Mouse (Mus musculus): ENCODE results near the gene Gjc1. TPM values are rescaled to one million over a fixed set of nuclear protein-coding genes. Genes with fewer than 3 reads are reported as not detected.

The Gjc1 gene
- polyA plus RNA-seq, 1 experiment from 2014 or later = 24.9 TPM

- Histone ChIP-seq H3K27ac (ENCODE audit: low read length) (no peak overlapping the region), H3K27me3 (replicated peaks; ENCODE audit: control insufficient read depth, insufficient read depth, low read length) (no peaks in the 10 kb centered on the region), H3K4me3 (ENCODE audit: low read length) (no peak overlapping the region), H3K4me2 (ENCODE audit: low read depth, low read length) (no peak overlapping the region), H3K9ac (ENCODE audit: low read depth, low read length) (no peak overlapping the region), H3K36me3 (ENCODE audit: control insufficient read depth, insufficient read depth, low read length) (no peaks in the 10 kb centered on the region), H3K4me1 (ENCODE audit: control insufficient read depth, insufficient read depth, low read length) (peaks cover 11% of the 10 kb centered on the region), H3K9me3 (ENCODE audit: control insufficient read depth, low read length) (no peaks in the 10 kb centered on the region)
- ATAC-seq = no peak
- 81% methylated on average over 6 of the region's 6 CpGs for WGBS
Observed at GRCm38 (mm10) chr11:102769141-102769540, 50.4 kb downstream of the Gjc1 start.

DNA sequence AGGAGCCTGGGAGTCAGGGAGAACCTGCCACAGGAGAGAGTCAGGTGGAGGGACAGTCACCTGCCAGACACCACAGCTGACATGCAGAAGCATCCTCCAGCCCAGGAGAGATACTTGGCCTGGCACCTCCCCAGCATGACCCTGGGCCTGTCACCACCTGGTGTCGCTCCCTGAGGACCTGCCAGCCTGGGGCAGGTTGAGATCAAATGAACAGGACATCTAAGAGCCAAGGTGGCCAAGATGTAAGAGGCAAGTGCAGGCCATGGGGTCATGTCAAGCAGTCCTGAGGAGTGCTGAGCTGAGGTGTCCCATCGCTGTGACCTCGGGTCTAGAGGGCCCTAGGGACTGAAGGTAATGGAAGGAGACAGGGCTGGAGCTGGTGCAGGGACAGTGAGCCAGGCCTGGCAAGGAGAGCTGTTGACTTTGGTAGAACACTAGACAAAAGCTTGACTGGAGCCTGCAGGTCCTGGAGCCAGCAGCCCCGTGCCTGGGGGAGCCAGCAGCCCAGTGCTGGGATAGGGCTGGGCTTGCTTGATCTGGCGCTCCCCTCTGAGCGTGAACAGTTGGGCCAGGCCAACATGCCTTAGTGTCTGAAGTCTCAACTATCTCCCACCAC lies 52.3 kb downstream of the Gjc1 start:
- H3K27me3 ChIP-seq (replicated peaks; ENCODE audit: control insufficient read depth, insufficient read depth, low read length) = peaks cover 5% of the 10 kb centered on the region; the same call in 1 of the 2 replicates
- H3K9ac ChIP-seq (ENCODE audit: low read depth, low read length) = no peak overlapping the region
- no peak overlapping the region for H3K4me3 ChIP-seq (ENCODE audit: low read length)
- H3K4me1 ChIP-seq (ENCODE audit: control insufficient read depth, insufficient read depth, low read length) = peaks cover 11% of the 10 kb centered on the region
- 69% methylated on average over 6 of the region's 6 CpGs for WGBS
- ATAC-seq = no peak
- H3K9me3 ChIP-seq (ENCODE audit: control insufficient read depth, low read length) = no peaks in the 10 kb centered on the region
- H3K4me2 ChIP-seq (ENCODE audit: low read depth, low read length) = no peak overlapping the region
- no peak overlapping the region for H3K27ac ChIP-seq (ENCODE audit: low read length)
- no peaks in the 10 kb centered on the region for H3K36me3 ChIP-seq (ENCODE audit: control insufficient read depth, insufficient read depth, low read length)

DNA sequence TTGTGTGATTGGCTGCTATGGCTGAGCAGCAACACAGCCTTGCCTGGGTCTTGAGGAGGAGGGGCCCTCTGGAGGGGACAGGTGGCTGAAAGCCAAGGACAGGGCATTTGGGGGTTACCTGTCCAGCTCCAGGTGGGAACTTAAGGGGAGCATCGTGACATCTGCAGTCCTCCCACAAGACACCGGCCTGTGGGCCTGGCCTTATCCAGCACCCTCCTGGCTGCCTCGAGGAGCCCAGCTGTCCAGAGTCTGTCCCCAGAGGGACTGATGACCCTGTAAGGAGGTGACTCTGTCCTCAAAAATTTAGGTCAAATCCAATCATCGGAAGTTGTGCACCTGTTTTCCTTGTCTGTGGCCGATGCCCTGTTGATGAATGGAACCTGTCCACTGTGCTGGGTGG lies 54.1 kb downstream of the Gjc1 start:
- Histone ChIP-seq H3K9ac (ENCODE audit: low read depth, low read length) (no peak overlapping the region), H3K4me1 (ENCODE audit: control insufficient read depth, insufficient read depth, low read length) (peaks cover 12% of the 10 kb centered on the region), H3K4me3 (ENCODE audit: low read length) (no peak overlapping the region), H3K9me3 (ENCODE audit: control insufficient read depth, low read length) (no peaks in the 10 kb centered on the region), H3K27me3 (replicated peaks; ENCODE audit: control insufficient read depth, insufficient read depth, low read length) (peaks cover 13% of the 10 kb centered on the region; the same call in 1 of the 2 replicates), H3K4me2 (ENCODE audit: low read depth, low read length) (no peak overlapping the region), H3K36me3 (ENCODE audit: control insufficient read depth, insufficient read depth, low read length) (no peaks in the 10 kb centered on the region), H3K27ac (ENCODE audit: low read length) (no peak overlapping the region)
- WGBS = 72% methylated on average over 5 of the region's 5 CpGs
- no peak for ATAC-seq

GRCm38 (mm10) chr11:102763009-102763767 lies 56.3 kb downstream of the Gjc1 start:
- Histone ChIP-seq H3K4me3 (ENCODE audit: low read length) (no peak overlapping the region), H3K9me3 (ENCODE audit: control insufficient read depth, low read length) (no peaks in the 10 kb centered on the region), H3K27me3 (replicated peaks; ENCODE audit: control insufficient read depth, insufficient read depth, low read length) (peaks cover 14% of the 10 kb centered on the region; the same call in 1 of the 2 replicates), H3K27ac (ENCODE audit: low read length) (no peak overlapping the region), H3K36me3 (ENCODE audit: control insufficient read depth, insufficient read depth, low read length) (no peaks in the 10 kb centered on the region), H3K4me1 (ENCODE audit: control insufficient read depth, insufficient read depth, low read length) (peaks cover 6% of the 10 kb centered on the region), H3K4me2 (ENCODE audit: low read depth, low read length) (no peak overlapping the region), H3K9ac (ENCODE audit: low read depth, low read length) (no peak overlapping the region)
- ATAC-seq = no peak
- 66% methylated on average over 11 of the region's 11 CpGs for WGBS

- Histone ChIP-seq H3K4me3 (ENCODE audit: low read length) (peak overlapping the region; percentile 65), H3K9ac (ENCODE audit: low read depth, low read length) (peak overlapping the region; percentile 67; the same call in 1 of the 2 replicates), H3K27ac (ENCODE audit: low read length) (no peak overlapping the region), H3K27me3 (replicated peaks; ENCODE audit: control insufficient read depth, insufficient read depth, low read length) (peaks cover 14% of the 10 kb centered on the region; the same call in 1 of the 2 replicates), H3K4me1 (ENCODE audit: control insufficient read depth, insufficient read depth, low read length) (peaks cover 6% of the 10 kb centered on the region), H3K36me3 (ENCODE audit: control insufficient read depth, insufficient read depth, low read length) (no peaks in the 10 kb centered on the region), H3K4me2 (ENCODE audit: low read depth, low read length) (peak overlapping the region; percentile 100), H3K9me3 (ENCODE audit: control insufficient read depth, low read length) (no peaks in the 10 kb centered on the region)
- 25% methylated on average over 15 of the region's 15 CpGs for WGBS
- no peak; the same call in 1 of the 2 replicates for ATAC-seq
Observed at GRCm38 (mm10) chr11:102762248-102762647, 57.3 kb downstream of the Gjc1 start.

- no peak within 1 kb of the TSS for H3K27ac ChIP-seq (ENCODE audit: low read length)
- H3K9ac ChIP-seq (ENCODE audit: low read depth, low read length) = peak within 1 kb of the TSS; percentile 67
- peak; percentile 52 for ATAC-seq
- peak within 1 kb of the TSS; percentile 100 for H3K4me2 ChIP-seq (ENCODE audit: low read depth, low read length)
- H3K4me1 ChIP-seq (ENCODE audit: control insufficient read depth, insufficient read depth, low read length) = peaks cover 6% of the 10 kb centered on the region
- peaks cover 14% of the 10 kb centered on the region; the same call in 1 of the 2 replicates for H3K27me3 ChIP-seq (replicated peaks; ENCODE audit: control insufficient read depth, insufficient read depth, low read length)
- no peaks in the 10 kb centered on the region for H3K36me3 ChIP-seq (ENCODE audit: control insufficient read depth, insufficient read depth, low read length)
- no peaks in the 10 kb centered on the region for H3K9me3 ChIP-seq (ENCODE audit: control insufficient read depth, low read length)
- peak within 1 kb of the TSS; percentile 65 for H3K4me3 ChIP-seq (ENCODE audit: low read length)
- WGBS = 1% methylated on average over 51 of the region's 76 CpGs
Observed at GRCm38 (mm10) chr11:102761309-102762210, 57.9 kb downstream of the Gjc1 start, which contains the start of gene Adam11. Gene Adam11 (plus strand): TSS chr11:102761439.

DNA sequence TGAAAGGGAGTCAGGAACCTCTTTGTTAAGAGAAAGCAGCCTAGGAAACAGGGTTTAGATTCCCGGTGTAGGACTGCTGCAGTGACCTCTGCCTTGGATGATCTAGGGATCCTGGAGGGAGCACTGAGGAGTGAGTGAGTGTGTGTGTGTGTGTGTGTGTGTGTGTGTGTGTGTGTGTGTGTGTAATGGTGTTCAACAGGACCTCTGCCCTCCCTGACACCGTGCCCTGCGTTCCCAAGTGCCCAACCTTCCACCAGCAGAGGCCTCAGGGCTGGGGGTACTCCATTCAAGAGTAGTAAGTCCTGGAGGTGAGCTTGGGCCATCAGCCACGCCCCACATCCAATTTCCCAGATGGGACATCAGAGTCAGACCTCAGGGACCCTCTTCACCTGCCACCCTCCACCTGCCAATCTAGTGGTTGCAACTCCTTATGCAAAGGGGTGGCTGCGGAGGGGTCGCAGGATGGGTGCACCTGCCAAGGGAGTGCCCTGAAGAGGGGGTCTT lies 58.6 kb downstream of the Gjc1 start:
- H3K4me1 ChIP-seq (ENCODE audit: control insufficient read depth, insufficient read depth, low read length) = peaks cover 6% of the 10 kb centered on the region
- WGBS = 23% methylated on average over 6 of the region's 6 CpGs
- ATAC-seq = no peak; the same call in 1 of the 2 replicates

DNA sequence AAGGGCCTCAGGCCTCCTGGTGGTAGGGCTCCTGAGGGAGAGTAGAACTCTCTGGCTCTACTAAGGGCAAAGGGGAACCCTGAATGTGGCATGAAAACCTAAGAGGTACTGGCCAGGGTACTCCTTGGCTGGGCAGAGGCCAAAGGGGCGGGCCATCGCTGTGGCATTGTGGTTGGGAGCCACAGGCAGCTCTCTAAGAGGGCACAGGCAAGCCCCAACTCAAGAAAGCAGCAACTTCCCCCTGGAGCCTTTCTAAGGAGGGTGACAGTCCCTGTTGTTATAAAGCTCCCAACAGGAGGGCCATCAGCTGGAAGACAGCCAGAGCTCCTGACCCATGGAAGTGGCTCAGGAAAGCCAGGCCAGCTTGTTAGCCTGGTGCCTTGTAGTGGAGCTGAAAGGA lies 60.5 kb downstream of the Gjc1 start:
- Histone ChIP-seq H3K4me3 (ENCODE audit: low read length) (no peak overlapping the region), H3K27me3 (replicated peaks; ENCODE audit: control insufficient read depth, insufficient read depth, low read length) (peaks cover 14% of the 10 kb centered on the region; the same call in 1 of the 2 replicates), H3K9me3 (ENCODE audit: control insufficient read depth, low read length) (no peaks in the 10 kb centered on the region), H3K27ac (ENCODE audit: low read length) (no peak overlapping the region), H3K36me3 (ENCODE audit: control insufficient read depth, insufficient read depth, low read length) (no peaks in the 10 kb centered on the region), H3K4me2 (ENCODE audit: low read depth, low read length) (no peak overlapping the region), H3K4me1 (ENCODE audit: control insufficient read depth, insufficient read depth, low read length) (peaks cover 11% of the 10 kb centered on the region), H3K9ac (ENCODE audit: low read depth, low read length) (no peak overlapping the region)
- no peak for ATAC-seq
- 91% methylated on average over 2 of the region's 2 CpGs for WGBS

More for the DNA sequence above, 58.6 kb downstream of the Gjc1 start:
- H3K9me3 ChIP-seq (ENCODE audit: control insufficient read depth, low read length) = no peaks in the 10 kb centered on the region
- no peaks in the 10 kb centered on the region for H3K36me3 ChIP-seq (ENCODE audit: control insufficient read depth, insufficient read depth, low read length)
- H3K27ac ChIP-seq (ENCODE audit: low read length) = no peak overlapping the region
- peaks cover 14% of the 10 kb centered on the region; the same call in 1 of the 2 replicates for H3K27me3 ChIP-seq (replicated peaks; ENCODE audit: control insufficient read depth, insufficient read depth, low read length)
- peak overlapping the region; percentile 67 for H3K9ac ChIP-seq (ENCODE audit: low read depth, low read length)
- H3K4me2 ChIP-seq (ENCODE audit: low read depth, low read length) = peak overlapping the region; percentile 100
- H3K4me3 ChIP-seq (ENCODE audit: low read length) = peak overlapping the region; percentile 65
